Mouse (Mus musculus) urinary bladder, postnatal 14 days (tissue): Measurements from ENCODE around the gene Flg2.

Experiments used
- DNase-seq: peaks from one replicate; pipeline ENCODE4 v3.0.0; 2021; ENCODE audit warnings: low spot score

Flg2 gene

GRCm38 (mm10) chr3:93196978-93197377 lies at the start of gene Flg2:
Flg2 (plus strand) TSS chr3:93197278.
- no peak for DNase-seq

GRCm38 (mm10) chr3:93162502-93162901 lies 34.6 kb upstream of the Flg2 start:
- no peak for DNase-seq

- no peak for DNase-seq
These were observed 34.0 kb upstream of the Flg2 start for GRCm38 (mm10) chr3:93162996-93163592.

- no peak for DNase-seq
These were observed 16.2 kb upstream of the Flg2 start for GRCm38 (mm10) chr3:93180856-93181255.

GRCm38 (mm10) chr3:93201955-93202354 lies 4.9 kb downstream of the Flg2 start:
- no peak for DNase-seq

GRCm38 (mm10) chr3:93202499-93202898 lies 5.4 kb downstream of the Flg2 start:
- DNase-seq, result no peak
